Mouse (Mus musculus) Patski (cell line): ENCODE data around the gene Olfr1167. TPM values are rescaled to one million over a fixed set of nuclear protein-coding genes. Genes with fewer than 3 reads are reported as not detected.
"Not testable (repeated sequence)": the region's sequence is repeated elsewhere in the genome, so short reads cannot be mapped to it uniquely, and the experiment has no call there.

Experiments
- ATAC-seq: fragments of 100-300 bp; one replicate; pipeline ENCODE4 v1.8.0; 2021
- CTCF ChIA-PET: fragments of 350-600 bp; sonication (Branson Sonifier 250); formaldehyde crosslinking; loops from one replicate; lab custom pipeline; 2022; ENCODE audit warnings: inconsistent platforms; lab: Charles Lee
- POLR2A ChIA-PET: fragments of 350-600 bp; sonication (Branson Sonifier 250); formaldehyde crosslinking; loops from one replicate; lab custom pipeline; 2022; ENCODE audit warnings: antibody characterized with exemption, inconsistent platforms; lab: Charles Lee
- DNase-seq: peaks from one replicate; pipeline ENCODE4 v3.0.0-alpha.2; 2011; ENCODE audit warnings: low read depth, low spot score
- H3K27me3 ChIP-seq: fragments of 371-371 bp; one replicate; pipeline ENCODE4 v1.5.1; 2021
- CTCF ChIP-seq: fragments of 100-300 bp; IDR thresholded peaks from one replicate; pipeline ENCODE4 v1.5.1; 2021
- in situ Hi-C: fragments of 300-500 bp; cut with MboI; formaldehyde crosslinking; loops from 3 replicates; pipeline ENCODE4 v1.11.1; 2018; ENCODE audit warnings: low pct_unique_long_range_greater_than_20kb, mixed read lengths
- polyA plus RNA-seq: library from polyadenylated mRNA; unstranded; gene quantifications from one replicate; pipeline ENCODE4 v1.2.3, GENCODE M21; 2021

The Olfr1167 gene
- not detected for polyA plus RNA-seq

DNA sequence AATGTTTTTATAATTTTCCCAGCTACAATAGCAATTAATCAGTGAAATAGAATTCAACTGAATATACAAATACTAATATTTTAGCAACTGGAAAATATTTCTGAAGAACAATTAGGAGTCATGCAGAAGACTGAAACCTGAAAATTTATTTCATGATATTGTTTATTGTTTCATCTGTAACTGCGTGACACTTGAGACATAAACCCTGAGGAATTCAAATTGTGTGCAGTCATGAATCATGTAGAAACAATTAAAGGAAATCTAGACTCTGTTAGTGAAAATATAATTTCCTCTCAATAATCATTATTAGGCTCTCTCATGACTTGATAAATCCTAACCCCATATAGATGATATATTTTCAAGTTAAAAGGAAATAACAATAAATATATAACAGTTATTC lies at the start of gene Olfr1167:
Olfr1167 (minus strand) TSS at position 101 of the 400 bp plus-strand sequence.
- CTCF ChIA-PET, DNase-seq, ATAC-seq, POLR2A ChIA-PET, H3K27me3 ChIP-seq, in situ Hi-C loops: not testable (repeated sequence)

DNA sequence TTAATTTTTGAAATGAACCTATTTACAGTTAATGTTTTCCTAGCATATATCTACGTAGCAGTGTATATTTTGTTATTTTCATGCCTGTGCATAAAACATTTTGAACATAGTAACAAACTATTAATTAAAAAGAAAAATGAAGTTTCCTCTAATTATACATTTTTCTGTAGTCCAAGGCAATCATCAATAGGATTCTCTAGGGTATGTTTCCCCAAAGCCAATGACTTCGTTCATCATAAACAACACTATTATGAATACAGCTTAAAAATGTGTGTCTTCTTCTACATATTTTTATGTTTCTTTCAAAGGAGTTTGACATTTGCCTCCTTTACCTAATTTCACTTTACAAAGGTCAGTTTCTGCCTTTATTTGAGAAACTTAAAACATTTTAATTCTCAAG lies 26.6 kb upstream of the Olfr1167 start, which contains the start of gene Olfr1168:
Olfr1168 (plus strand) TSS at position 301 of the 400 bp plus-strand sequence.
- DNase-seq = no peak
- no peak for ATAC-seq
- no peaks in the 10 kb centered on the region for H3K27me3 ChIP-seq
- ChIA-PET POLR2A (no interaction called here), CTCF (no interaction called here)
- no peak for TF ChIP-seq CTCF
- in situ Hi-C loops = no loop called here

DNA sequence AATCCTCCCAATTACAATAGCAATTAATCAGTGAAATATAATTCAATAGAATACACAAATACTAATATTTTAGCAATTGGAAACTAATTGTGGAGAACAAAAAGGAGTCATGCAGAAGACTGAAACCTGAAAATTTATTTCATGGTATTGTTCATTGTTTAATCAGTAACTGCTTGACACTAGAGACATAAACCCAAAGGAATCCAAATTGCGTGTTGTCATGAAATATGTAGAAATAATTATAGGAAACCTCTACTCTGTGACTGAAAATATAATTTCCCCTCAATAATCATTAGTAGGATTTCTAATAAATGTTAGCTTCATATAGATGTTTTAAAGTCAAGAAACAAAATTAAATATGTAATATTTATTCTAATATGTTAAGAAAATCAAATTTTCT lies 26.8 kb downstream of the Olfr1167 start, which contains the start of gene Olfr1166:
Olfr1166 (minus strand) TSS at position 101 of the 400 bp plus-strand sequence.
- no peak for DNase-seq
- no peaks in the 10 kb centered on the region for H3K27me3 ChIP-seq
- no peak for ATAC-seq
- POLR2A ChIA-PET = no interaction called here
- in situ Hi-C loops = no loop called here
- TF ChIP-seq CTCF = no peak
- CTCF ChIA-PET = no interaction called here

Other genes with a start within 250 kb of the Olfr1167 start
- gene Olfr1155, start 210.1 kb downstream of the Olfr1167 start, polyA plus RNA-seq = not detected
- gene Olfr1156, start 202.1 kb downstream of the Olfr1167 start, polyA plus RNA-seq = 0.01 TPM
- gene Olfr1157, start 186.9 kb downstream of the Olfr1167 start, polyA plus RNA-seq = not detected
- not detected for gene Olfr74, start 180.5 kb downstream of the Olfr1167 start, polyA plus RNA-seq
- gene Olfr1158, start 165.1 kb downstream of the Olfr1167 start, polyA plus RNA-seq = not detected
- not detected for gene Olfr1160, start 146.9 kb downstream of the Olfr1167 start, polyA plus RNA-seq
- gene Olfr1161, start 132.4 kb downstream of the Olfr1167 start, polyA plus RNA-seq = not detected
- gene Olfr73, start 117.5 kb downstream of the Olfr1167 start, polyA plus RNA-seq = not detected
- not detected for gene Olfr1162, start 104.1 kb downstream of the Olfr1167 start, polyA plus RNA-seq
- not detected for gene Olfr1163, start 83.4 kb downstream of the Olfr1167 start, polyA plus RNA-seq
- gene Olfr1164, start 61.2 kb downstream of the Olfr1167 start, polyA plus RNA-seq = not detected
- not detected for gene Olfr1166, start 26.9 kb downstream of the Olfr1167 start, polyA plus RNA-seq
- gene Olfr1168, start 26.7 kb upstream of the Olfr1167 start, polyA plus RNA-seq = not detected
- not detected for gene Olfr1170, start 73.1 kb upstream of the Olfr1167 start, polyA plus RNA-seq
- 0.03 TPM for gene Olfr1173, start 124.7 kb upstream of the Olfr1167 start, polyA plus RNA-seq
- not detected for gene Olfr1174-ps, start 159.9 kb upstream of the Olfr1167 start, polyA plus RNA-seq
- not detected for gene Olfr1175-ps, start 172.0 kb upstream of the Olfr1167 start, polyA plus RNA-seq
- gene Olfr1176, start 181.5 kb upstream of the Olfr1167 start, polyA plus RNA-seq = not detected
- gene Olfr1177-ps, start 191.3 kb upstream of the Olfr1167 start, polyA plus RNA-seq = not detected
- gene Olfr1178, start 231.9 kb upstream of the Olfr1167 start, polyA plus RNA-seq = not detected